Mouse (Mus musculus): Measurements from ENCODE around the gene Nqo2.

DNA sequence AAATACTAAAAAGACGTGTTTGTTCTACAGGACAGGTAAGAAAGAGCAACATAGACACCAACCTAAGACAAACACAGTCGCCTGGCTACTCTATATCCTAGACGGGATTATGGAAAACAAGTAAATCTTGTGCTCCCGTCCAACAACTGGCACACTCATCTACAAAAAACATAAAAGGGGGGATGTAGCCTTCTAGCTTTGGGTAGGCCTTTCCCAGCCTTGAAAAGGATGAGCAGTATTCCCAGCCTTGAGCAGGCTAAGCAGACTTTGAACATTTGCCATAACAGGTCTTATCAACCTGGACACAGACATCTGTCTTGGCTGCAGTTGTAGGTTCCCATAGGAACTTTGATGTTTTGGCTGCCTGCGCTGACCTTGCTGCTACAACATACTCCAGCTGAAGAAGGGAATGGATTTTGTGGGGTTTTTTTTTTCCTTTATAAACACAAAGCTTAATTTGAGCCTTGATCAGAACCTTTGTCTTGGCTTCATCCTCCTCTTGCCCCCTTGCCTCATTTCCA is 23.1 kb upstream of the Nqo2 start:
- no peak for TF ChIP-seq CTCF (IDR thresholded peaks at IDR 0.05; ENCODE audit: borderline replicate concordance, insufficient read depth, low read depth, low read length)
- TF ChIP-seq POLR2A (IDR thresholded peaks at IDR 0.05; ENCODE audit: borderline replicate concordance, insufficient read depth, low read length) = no peak

Measured in cerebellum, adult 2 months (tissue).